Mouse (Mus musculus) midbrain, embryonic 12.5 days (tissue): ENCODE measurements at regions not wholly inside any gene's neighbourhood (a gene's known extent, or its start where the extent isn't known, plus 50 kb on each side); places are given as distances from the start of the nearest gene placed in this dataset.

Experiments used
- ATAC-seq: fragments of 200-750 bp; cut with Nextera tagmentation; 2 replicates; pipeline ENCODE4 v1.8.0; 2017; ENCODE audit warnings: low read depth, moderate TSS enrichment, moderate library complexity; ENCODE audit not compliant: low FRiP score
- H3K27ac ChIP-seq: fragments of 300-500 bp; sonication (generic); replicated peaks from 2 replicates; pipeline ENCODE4 v1.5.1; 2016; ENCODE audit warnings: mild to moderate bottlenecking
- H3K27me3 ChIP-seq: fragments of 300-500 bp; sonication (generic); 2 replicates; pipeline ENCODE4 v1.6.1; 2016; ENCODE audit warnings: mild to moderate bottlenecking
- H3K36me3 ChIP-seq: fragments of 300-500 bp; sonication (generic); 2 replicates; pipeline ENCODE4 v1.6.1; 2016
- H3K4me1 ChIP-seq: fragments of 300-500 bp; sonication (generic); 2 replicates; pipeline ENCODE4 v1.6.1; 2016
- H3K4me2 ChIP-seq: fragments of 300-500 bp; sonication (generic); replicated peaks from 2 replicates; pipeline ENCODE4 v1.6.1; 2016; ENCODE audit warnings: mild to moderate bottlenecking, moderate library complexity
- H3K4me3 ChIP-seq: fragments of 300-500 bp; sonication (generic); 2 replicates; pipeline ENCODE4 v1.5.1; 2016; ENCODE audit warnings: mild to moderate bottlenecking
- H3K9ac ChIP-seq: fragments of 300-500 bp; sonication (generic); replicated peaks from 2 replicates; pipeline ENCODE4 v1.6.1; 2016; ENCODE audit warnings: mild to moderate bottlenecking, moderate library complexity
- H3K9me3 ChIP-seq: fragments of 300-500 bp; sonication (generic); 2 replicates; pipeline ENCODE4 v1.6.1; 2016; ENCODE audit warnings: mild to moderate bottlenecking
- WGBS: fragments of 180-500 bp; shearing (Covaris S2); methylation state at CpG from one replicate; pipeline ENCODE4 v1.1.7; 2016; 5-methylcytosine and 5-hydroxymethylcytosine counted together

GRCm38 (mm10) chr6:51339301-51339700 lies 93.2 kb upstream of the Nfe2l3 start:
- Histone ChIP-seq H3K4me1 (peaks cover 3% of the 10 kb centered on the region; the same call in 1 of the 2 replicates), H3K36me3 (no peaks in the 10 kb centered on the region), H3K4me2 (no peak overlapping the region), H3K27me3 (no peaks in the 10 kb centered on the region), H3K9ac (no peak overlapping the region), H3K9me3 (no peaks in the 10 kb centered on the region), H3K27ac (no peak overlapping the region), H3K4me3 (no peak overlapping the region)
- 82% methylated on average over 2 of the region's 2 CpGs for WGBS
- ATAC-seq: no peak

GRCm38 (mm10) chr6:51347721-51348120 lies 84.7 kb upstream of the Nfe2l3 start:
- H3K4me2 ChIP-seq: no peak overlapping the region

GRCm38 (mm10) chr6:51349771-51350170 lies 82.7 kb upstream of the Nfe2l3 start:
- Histone ChIP-seq H3K9ac (no peak overlapping the region), H3K27ac (no peak overlapping the region), H3K4me2 (no peak overlapping the region), H3K9me3 (no peaks in the 10 kb centered on the region), H3K36me3 (no peaks in the 10 kb centered on the region), H3K4me3 (no peak overlapping the region), H3K4me1 (no peaks in the 10 kb centered on the region), H3K27me3 (no peaks in the 10 kb centered on the region)
- WGBS: 77% methylated on average over 3 of the region's 3 CpGs
- ATAC-seq: no peak

More at GRCm38 (mm10) chr6:51347721-51348120, 84.7 kb upstream of the Nfe2l3 start:
- Histone ChIP-seq H3K4me1 (no peaks in the 10 kb centered on the region), H3K9ac (no peak overlapping the region), H3K4me3 (no peak overlapping the region), H3K27me3 (no peaks in the 10 kb centered on the region), H3K36me3 (no peaks in the 10 kb centered on the region), H3K9me3 (no peaks in the 10 kb centered on the region), H3K27ac (no peak overlapping the region)
- 92% methylated on average over 9 of the region's 9 CpGs for WGBS
- ATAC-seq: no peak

- ATAC-seq: no peak
- Histone ChIP-seq H3K4me3 (no peak overlapping the region), H3K27me3 (no peaks in the 10 kb centered on the region), H3K27ac (no peak overlapping the region), H3K4me1 (no peaks in the 10 kb centered on the region), H3K9me3 (no peaks in the 10 kb centered on the region), H3K4me2 (no peak overlapping the region), H3K36me3 (no peaks in the 10 kb centered on the region), H3K9ac (no peak overlapping the region)
- 90% methylated on average over 11 of the region's 11 CpGs for WGBS
These were observed 77.4 kb upstream of the Nfe2l3 start for GRCm38 (mm10) chr6:51355041-51355440.

- H3K9me3 ChIP-seq: no peaks in the 10 kb centered on the region
- no peak for ATAC-seq
- 80% methylated on average over 12 of the region's 12 CpGs for WGBS
- no peaks in the 10 kb centered on the region for H3K36me3 ChIP-seq
- H3K4me2 ChIP-seq: no peak overlapping the region
- H3K27ac ChIP-seq: no peak overlapping the region; the same call in 1 of the 2 replicates
- H3K27me3 ChIP-seq: peaks cover 4% of the 10 kb centered on the region; the same call in 1 of the 2 replicates
- no peak overlapping the region for H3K9ac ChIP-seq
- H3K4me1 ChIP-seq: peaks cover 4% of the 10 kb centered on the region
- no peak overlapping the region for H3K4me3 ChIP-seq
These were observed 70.8 kb upstream of the Nfe2l3 start for GRCm38 (mm10) chr6:51361611-51362180.

GRCm38 (mm10) chr6:51362475-51363226 lies 69.8 kb upstream of the Nfe2l3 start:
- Histone ChIP-seq H3K4me1 (peaks cover 4% of the 10 kb centered on the region), H3K27ac (no peak overlapping the region), H3K27me3 (peaks cover 4% of the 10 kb centered on the region; the same call in 1 of the 2 replicates), H3K36me3 (no peaks in the 10 kb centered on the region), H3K9ac (no peak overlapping the region), H3K4me2 (peak overlapping the region; percentile 32), H3K9me3 (no peaks in the 10 kb centered on the region), H3K4me3 (peak overlapping the region; percentile 18; the same call in 1 of the 2 replicates)
- WGBS: 3% methylated on average over 15 of the region's 15 CpGs
- peak; percentile 65; the same call in 1 of the 2 replicates for ATAC-seq

- Histone ChIP-seq H3K4me2 (no peak overlapping the region), H3K9ac (no peak overlapping the region), H3K36me3 (no peaks in the 10 kb centered on the region), H3K9me3 (no peaks in the 10 kb centered on the region), H3K27ac (no peak overlapping the region), H3K4me3 (no peak overlapping the region), H3K4me1 (peaks cover 8% of the 10 kb centered on the region), H3K27me3 (peaks cover 4% of the 10 kb centered on the region; the same call in 1 of the 2 replicates)
- 36% methylated on average over 6 of the region's 6 CpGs for WGBS
- ATAC-seq: no peak
These were observed 67.7 kb upstream of the Nfe2l3 start for GRCm38 (mm10) chr6:51364776-51365175.

- Histone ChIP-seq H3K4me3 (no peak overlapping the region), H3K4me2 (no peak overlapping the region), H3K4me1 (peaks cover 9% of the 10 kb centered on the region; the same call in 1 of the 2 replicates), H3K36me3 (no peaks in the 10 kb centered on the region), H3K9ac (no peak overlapping the region), H3K27me3 (no peaks in the 10 kb centered on the region), H3K9me3 (no peaks in the 10 kb centered on the region), H3K27ac (no peak overlapping the region)
- 51% methylated on average over 6 of the region's 6 CpGs for WGBS
- ATAC-seq: no peak
These were observed 62.7 kb upstream of the Nfe2l3 start for GRCm38 (mm10) chr6:51369771-51370170.

GRCm38 (mm10) chr6:51372357-51372756 lies 60.1 kb upstream of the Nfe2l3 start:
- Histone ChIP-seq H3K4me2 (no peak overlapping the region), H3K4me1 (peaks cover 9% of the 10 kb centered on the region; the same call in 1 of the 2 replicates), H3K9ac (no peak overlapping the region), H3K27me3 (no peaks in the 10 kb centered on the region), H3K36me3 (no peaks in the 10 kb centered on the region), H3K27ac (no peak overlapping the region), H3K4me3 (no peak overlapping the region), H3K9me3 (no peaks in the 10 kb centered on the region)
- 58% methylated on average over 7 of the region's 7 CpGs for WGBS
- ATAC-seq: no peak

- Histone ChIP-seq H3K4me1 (peaks cover 6% of the 10 kb centered on the region; the same call in 1 of the 2 replicates), H3K4me3 (no peak overlapping the region), H3K36me3 (no peaks in the 10 kb centered on the region), H3K4me2 (no peak overlapping the region), H3K9me3 (no peaks in the 10 kb centered on the region), H3K27me3 (no peaks in the 10 kb centered on the region), H3K27ac (no peak overlapping the region), H3K9ac (no peak overlapping the region)
- WGBS: 86% methylated on average over 3 of the region's 3 CpGs
- no peak for ATAC-seq
These were observed 54.0 kb upstream of the Nfe2l3 start for GRCm38 (mm10) chr6:51378436-51378835.

GRCm38 (mm10) chr6:51379074-51379473 lies 53.4 kb upstream of the Nfe2l3 start:
- H3K9me3 ChIP-seq: no peaks in the 10 kb centered on the region
- peak overlapping the region; percentile 39; the same call in 1 of the 2 replicates for H3K4me3 ChIP-seq
- H3K9ac ChIP-seq: peak overlapping the region; percentile 73
- no peaks in the 10 kb centered on the region for H3K27me3 ChIP-seq
- peak overlapping the region; percentile 94 for H3K27ac ChIP-seq
- 7% methylated on average over 5 of the region's 5 CpGs for WGBS
- no peaks in the 10 kb centered on the region for H3K36me3 ChIP-seq
- H3K4me1 ChIP-seq: 0 out of 2 replicates have a peak, but pooled peaks cover 4% of the 10 kb centered on the region
- peak overlapping the region; percentile 56 for H3K4me2 ChIP-seq
- 0 out of 2 replicates have a peak, but pooled peaks have one; percentile 62 for ATAC-seq

GRCm38 (mm10) chr6:51379560-51380274 lies 52.8 kb upstream of the Nfe2l3 start:
- Histone ChIP-seq H3K27ac (peak overlapping the region; percentile 94), H3K4me3 (peak overlapping the region; percentile 39), H3K4me2 (peak overlapping the region; percentile 56), H3K9me3 (no peaks in the 10 kb centered on the region), H3K27me3 (no peaks in the 10 kb centered on the region), H3K4me1 (0 out of 2 replicates have a peak, but pooled peaks cover 4% of the 10 kb centered on the region), H3K9ac (peak overlapping the region; percentile 73), H3K36me3 (no peaks in the 10 kb centered on the region)
- peak; percentile 61; the same call in 1 of the 2 replicates for ATAC-seq
- 6% methylated on average over 36 of the region's 36 CpGs for WGBS
